Mouse (Mus musculus): ENCODE measurements around the gene Gm7361. TPM values are rescaled to one million over a fixed set of nuclear protein-coding genes. Genes with fewer than 3 reads are reported as not detected.
"Not testable (repeated sequence)": the region's sequence is repeated elsewhere in the genome, so short reads cannot be mapped to it uniquely, and the experiment has no call there.

The Gm7361 gene
- polyA plus RNA-seq (2011; ENCODE audit: insufficient read length, low read depth, missing spikeins): 0.17 TPM in 1 of 2 replicates, not detected in the other

- H3K4me3 ChIP-seq (ENCODE audit: insufficient read depth, low read length); H3K27ac ChIP-seq (ENCODE audit: insufficient read depth, low read length); H3K4me1 ChIP-seq (ENCODE audit: control insufficient read depth, insufficient read depth, low read length): not testable (repeated sequence)
Observed at GRCm38 (mm10) chr5:26257391-26257790, at the start of gene Gm7361. Gm7361 (plus strand) TSS chr5:26257691.

GRCm38 (mm10) chr5:26211030-26211429, 46.5 kb upstream of the Gm7361 start:
- Histone ChIP-seq H3K27ac (ENCODE audit: insufficient read depth, low read length) (no peak overlapping the region), H3K4me1 (ENCODE audit: control insufficient read depth, insufficient read depth, low read length) (no peaks in the 10 kb centered on the region), H3K4me3 (ENCODE audit: insufficient read depth, low read length) (no peak overlapping the region)
- TF ChIP-seq CTCF (IDR thresholded peaks at IDR 0.05; ENCODE audit: borderline replicate concordance, insufficient read depth, low read length): no peak
- TF ChIP-seq POLR2A (IDR thresholded peaks at IDR 0.05; ENCODE audit: low read depth, low read length): no peak

- H3K27ac ChIP-seq (ENCODE audit: insufficient read depth, low read length): no peak overlapping the region
- H3K4me1 ChIP-seq (ENCODE audit: control insufficient read depth, insufficient read depth, low read length): no peaks in the 10 kb centered on the region
- TF ChIP-seq POLR2A (IDR thresholded peaks at IDR 0.05; ENCODE audit: low read depth, low read length): no peak
- no peak for TF ChIP-seq CTCF (IDR thresholded peaks at IDR 0.05; ENCODE audit: borderline replicate concordance, insufficient read depth, low read length)
- no peak overlapping the region for H3K4me3 ChIP-seq (ENCODE audit: insufficient read depth, low read length)
Observed at GRCm38 (mm10) chr5:26222076-26222475, 35.4 kb upstream of the Gm7361 start.

DNA sequence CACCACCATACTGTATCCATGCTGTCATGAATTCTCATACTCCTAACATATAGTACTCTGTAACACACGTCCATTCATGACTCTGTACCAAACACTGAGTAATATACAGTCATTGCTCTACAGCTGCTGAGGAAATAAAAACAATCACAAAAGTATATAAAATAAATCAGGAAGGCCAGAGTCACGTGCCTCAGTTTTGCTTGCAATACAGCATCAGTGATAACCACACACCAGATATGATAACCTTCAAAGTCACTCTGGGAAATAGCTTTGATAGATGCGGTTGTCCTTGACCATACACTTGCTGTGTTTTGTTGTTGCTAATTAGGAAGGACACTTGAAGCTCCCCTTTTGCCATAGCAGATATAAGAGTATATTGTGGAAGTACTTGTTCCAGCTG, 9.2 kb downstream of the Gm7361 start:
- not testable (repeated sequence) for H3K4me3 ChIP-seq (ENCODE audit: insufficient read depth, low read length); H3K4me1 ChIP-seq (ENCODE audit: control insufficient read depth, insufficient read depth, low read length)

DNA sequence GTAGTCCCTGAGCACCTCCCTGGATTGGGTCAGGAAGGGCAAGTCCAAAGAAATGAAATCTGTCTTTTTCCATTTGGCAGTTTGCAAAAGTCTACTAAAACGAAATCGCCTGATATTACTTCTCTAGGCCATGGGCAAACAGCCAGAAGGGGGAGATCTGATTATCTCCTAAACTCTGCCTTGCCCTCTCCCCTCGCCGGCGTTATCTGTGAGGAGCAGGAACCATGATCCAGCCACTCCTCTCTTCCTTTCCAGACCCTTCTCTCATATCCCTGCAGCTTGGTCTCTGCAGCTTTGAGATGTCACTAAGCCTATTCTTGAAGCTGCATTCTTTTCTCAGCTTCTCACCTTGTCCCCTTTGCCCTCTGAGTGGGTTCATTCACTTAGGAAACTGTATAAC, 22.9 kb downstream of the Gm7361 start:
- Histone ChIP-seq H3K4me1 (ENCODE audit: control insufficient read depth, insufficient read depth, low read length) (no peaks in the 10 kb centered on the region), H3K4me3 (ENCODE audit: insufficient read depth, low read length) (no peak overlapping the region), H3K27ac (ENCODE audit: insufficient read depth, low read length) (no peak overlapping the region)
- TF ChIP-seq CTCF (IDR thresholded peaks at IDR 0.05; ENCODE audit: borderline replicate concordance, insufficient read depth, low read length) (no peak), POLR2A (IDR thresholded peaks at IDR 0.05; ENCODE audit: low read depth, low read length) (no peak)

More for the DNA sequence above, 9.2 kb downstream of the Gm7361 start:
- H3K27ac ChIP-seq (ENCODE audit: insufficient read depth, low read length): not testable (repeated sequence)

DNA sequence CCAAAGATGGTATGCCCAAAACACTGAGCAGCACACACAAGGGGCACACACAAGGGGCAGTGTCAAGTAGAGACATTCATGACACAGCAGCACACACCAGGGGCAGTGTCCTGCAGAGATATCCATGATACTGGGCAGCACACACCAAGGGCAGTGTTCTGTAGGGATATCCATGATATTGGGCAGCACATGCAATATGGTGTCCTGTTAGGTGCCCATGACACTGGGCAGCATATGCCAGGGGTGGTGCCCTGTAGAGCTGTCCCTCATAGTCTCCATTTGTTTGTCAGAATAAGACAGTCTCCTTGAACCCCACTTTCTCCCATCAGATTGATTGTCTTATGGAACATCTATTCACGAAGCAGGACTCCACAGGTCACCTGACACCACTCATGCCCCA, 24.2 kb downstream of the Gm7361 start:
- H3K4me3 ChIP-seq (ENCODE audit: insufficient read depth, low read length): no peak overlapping the region
- no peak for TF ChIP-seq CTCF (IDR thresholded peaks at IDR 0.05; ENCODE audit: borderline replicate concordance, insufficient read depth, low read length)
- TF ChIP-seq POLR2A (IDR thresholded peaks at IDR 0.05; ENCODE audit: low read depth, low read length): no peak
- H3K4me1 ChIP-seq (ENCODE audit: control insufficient read depth, insufficient read depth, low read length): no peaks in the 10 kb centered on the region
- no peak overlapping the region for H3K27ac ChIP-seq (ENCODE audit: insufficient read depth, low read length)

DNA sequence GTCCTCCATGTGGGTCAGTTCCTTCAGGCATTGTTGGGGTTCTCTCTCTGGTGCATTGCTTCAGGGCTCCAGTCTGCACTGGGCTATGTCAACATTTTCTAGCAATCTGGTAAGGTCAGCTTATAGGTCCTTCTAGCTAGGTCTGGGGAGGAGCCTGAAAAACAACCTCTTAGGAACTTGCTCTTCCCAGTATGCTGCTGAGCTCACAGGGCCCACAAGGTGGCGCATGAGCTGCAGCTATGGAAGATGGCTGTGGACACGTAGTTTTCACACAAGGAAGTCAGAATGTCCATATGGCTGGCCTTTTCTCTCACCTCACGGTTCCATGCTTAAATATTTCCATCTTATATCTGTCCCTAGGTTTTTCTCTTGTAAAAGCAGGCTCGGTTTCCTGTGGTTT, 24.8 kb downstream of the Gm7361 start:
- no peaks in the 10 kb centered on the region for H3K4me1 ChIP-seq (ENCODE audit: control insufficient read depth, insufficient read depth, low read length)
- H3K4me3 ChIP-seq (ENCODE audit: insufficient read depth, low read length): no peak overlapping the region
- no peak overlapping the region for H3K27ac ChIP-seq (ENCODE audit: insufficient read depth, low read length)
- TF ChIP-seq CTCF (IDR thresholded peaks at IDR 0.05; ENCODE audit: borderline replicate concordance, insufficient read depth, low read length) (peak; percentile 93), POLR2A (IDR thresholded peaks at IDR 0.05; ENCODE audit: low read depth, low read length) (no peak)

GRCm38 (mm10) chr5:26283399-26283798, 25.9 kb downstream of the Gm7361 start:
- no peak overlapping the region for H3K27ac ChIP-seq (ENCODE audit: insufficient read depth, low read length)
- TF ChIP-seq POLR2A (IDR thresholded peaks at IDR 0.05; ENCODE audit: low read depth, low read length): no peak
- no peak for TF ChIP-seq CTCF (IDR thresholded peaks at IDR 0.05; ENCODE audit: borderline replicate concordance, insufficient read depth, low read length)
- no peaks in the 10 kb centered on the region for H3K4me1 ChIP-seq (ENCODE audit: control insufficient read depth, insufficient read depth, low read length)
- H3K4me3 ChIP-seq (ENCODE audit: insufficient read depth, low read length): no peak overlapping the region

DNA sequence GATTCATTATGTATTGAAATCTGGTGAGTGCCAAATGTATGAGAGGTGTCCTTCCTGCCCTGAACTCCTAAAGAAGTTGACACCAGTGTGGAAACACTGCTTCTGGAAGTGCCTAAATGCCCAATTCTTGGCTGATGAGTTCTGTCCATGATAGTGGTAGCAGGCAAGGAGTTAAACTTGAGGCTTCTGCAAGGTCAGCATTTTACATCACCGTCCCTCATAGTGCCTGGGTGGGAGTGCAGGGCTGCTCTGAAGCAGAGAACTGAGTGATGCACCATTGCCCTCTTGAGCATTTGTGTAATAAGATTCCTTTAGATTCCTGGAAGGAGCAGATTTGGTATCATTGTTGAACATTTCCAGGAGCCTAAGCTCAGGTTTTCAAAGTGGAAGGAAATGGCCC, 34.1 kb downstream of the Gm7361 start:
- TF ChIP-seq POLR2A (IDR thresholded peaks at IDR 0.05; ENCODE audit: low read depth, low read length) (no peak), CTCF (IDR thresholded peaks at IDR 0.05; ENCODE audit: borderline replicate concordance, insufficient read depth, low read length) (no peak)
- H3K4me3 ChIP-seq (ENCODE audit: insufficient read depth, low read length): no peak overlapping the region
- H3K4me1 ChIP-seq (ENCODE audit: control insufficient read depth, insufficient read depth, low read length): no peaks in the 10 kb centered on the region
- H3K27ac ChIP-seq (ENCODE audit: insufficient read depth, low read length): no peak overlapping the region

DNA sequence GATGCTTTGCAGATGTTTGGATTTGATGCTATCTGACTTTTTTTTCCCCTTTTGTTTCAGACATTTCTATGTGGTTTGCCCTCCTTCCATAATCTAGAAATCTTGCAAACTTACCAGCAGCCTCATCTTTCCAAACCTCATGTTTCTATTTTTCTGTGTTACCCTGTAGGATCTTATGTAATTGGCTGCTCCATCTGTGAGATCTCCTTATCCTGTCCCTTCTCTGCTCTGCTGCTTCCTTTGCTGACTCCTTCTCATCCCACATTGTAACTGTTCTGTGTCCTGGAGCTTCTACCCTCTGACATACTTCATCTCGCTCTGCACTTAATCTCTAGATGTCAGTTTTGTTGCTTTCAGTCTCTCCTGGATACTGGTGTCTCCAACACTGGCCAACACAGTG, 35.8 kb downstream of the Gm7361 start:
- H3K4me1 ChIP-seq (ENCODE audit: control insufficient read depth, insufficient read depth, low read length): no peaks in the 10 kb centered on the region
- TF ChIP-seq POLR2A (IDR thresholded peaks at IDR 0.05; ENCODE audit: low read depth, low read length) (no peak), CTCF (IDR thresholded peaks at IDR 0.05; ENCODE audit: borderline replicate concordance, insufficient read depth, low read length) (no peak)

More for the DNA sequence above, 35.8 kb downstream of the Gm7361 start:
- Histone ChIP-seq H3K4me3 (ENCODE audit: insufficient read depth, low read length) (no peak overlapping the region), H3K27ac (ENCODE audit: insufficient read depth, low read length) (no peak overlapping the region)

Other genes with a start within 250 kb of the Gm7361 start
- not detected in 2 replicates for gene Gm5862, start 234.8 kb upstream of the Gm7361 start, polyA plus RNA-seq (2011; ENCODE audit: insufficient read length, low read depth, missing spikeins)
- gene Speer4a, start 218.1 kb upstream of the Gm7361 start, polyA plus RNA-seq (2011; ENCODE audit: insufficient read length, low read depth, missing spikeins): not detected in 2 replicates
- not detected in 2 replicates for gene Gm7347, start 199.1 kb upstream of the Gm7361 start, polyA plus RNA-seq (2011; ENCODE audit: insufficient read length, low read depth, missing spikeins)
- gene Gm10471, start 168.4 kb upstream of the Gm7361 start, polyA plus RNA-seq (2011; ENCODE audit: insufficient read length, low read depth, missing spikeins): not detected in 2 replicates
- not detected in 2 replicates for gene 5031410I06Rik, start 152.3 kb upstream of the Gm7361 start, polyA plus RNA-seq (2011; ENCODE audit: insufficient read length, low read depth, missing spikeins)
- not detected in 2 replicates for gene Gm10220, start 136.3 kb upstream of the Gm7361 start, polyA plus RNA-seq (2011; ENCODE audit: insufficient read length, low read depth, missing spikeins)

Measured in embryonic fibroblast, embryonic 13.5 days (primary cell).